Mouse (Mus musculus): ENCODE measurements around the gene Golga2.

Golga2 gene

DNA sequence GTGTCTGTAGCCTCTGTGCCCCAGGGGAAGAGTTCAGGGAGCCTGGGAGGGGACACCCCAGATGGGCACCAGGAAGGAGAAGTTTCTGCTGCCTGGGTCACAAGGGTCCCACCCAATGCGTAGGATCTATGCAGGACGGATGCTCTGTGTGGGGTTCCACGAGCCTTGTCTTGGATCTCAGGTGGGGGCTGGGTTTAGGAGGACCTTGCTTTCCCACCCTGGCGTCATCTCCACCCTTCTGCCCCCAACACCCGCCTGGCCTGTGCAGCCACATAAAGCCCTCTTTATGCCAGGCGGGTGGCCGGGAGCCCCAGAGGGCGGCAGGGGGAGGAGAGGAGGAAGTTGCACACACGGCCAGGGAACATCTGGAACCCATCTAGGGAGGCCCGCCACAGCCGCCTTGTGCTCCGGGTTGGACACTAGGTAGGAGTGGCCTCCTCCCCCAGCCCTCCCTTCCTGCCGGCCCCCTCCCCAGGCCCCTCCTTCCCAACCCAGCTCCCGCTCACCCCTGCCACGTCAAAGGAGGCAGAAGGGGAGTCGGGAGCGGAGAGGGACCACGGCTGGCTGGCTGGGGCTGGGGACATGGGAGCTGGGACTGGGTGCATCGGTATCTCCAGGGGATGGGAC lies 30.7 kb downstream of the Golga2 start:
- peak; percentile 87 for DNase-seq (ENCODE audit: extremely low spot score)

DNA sequence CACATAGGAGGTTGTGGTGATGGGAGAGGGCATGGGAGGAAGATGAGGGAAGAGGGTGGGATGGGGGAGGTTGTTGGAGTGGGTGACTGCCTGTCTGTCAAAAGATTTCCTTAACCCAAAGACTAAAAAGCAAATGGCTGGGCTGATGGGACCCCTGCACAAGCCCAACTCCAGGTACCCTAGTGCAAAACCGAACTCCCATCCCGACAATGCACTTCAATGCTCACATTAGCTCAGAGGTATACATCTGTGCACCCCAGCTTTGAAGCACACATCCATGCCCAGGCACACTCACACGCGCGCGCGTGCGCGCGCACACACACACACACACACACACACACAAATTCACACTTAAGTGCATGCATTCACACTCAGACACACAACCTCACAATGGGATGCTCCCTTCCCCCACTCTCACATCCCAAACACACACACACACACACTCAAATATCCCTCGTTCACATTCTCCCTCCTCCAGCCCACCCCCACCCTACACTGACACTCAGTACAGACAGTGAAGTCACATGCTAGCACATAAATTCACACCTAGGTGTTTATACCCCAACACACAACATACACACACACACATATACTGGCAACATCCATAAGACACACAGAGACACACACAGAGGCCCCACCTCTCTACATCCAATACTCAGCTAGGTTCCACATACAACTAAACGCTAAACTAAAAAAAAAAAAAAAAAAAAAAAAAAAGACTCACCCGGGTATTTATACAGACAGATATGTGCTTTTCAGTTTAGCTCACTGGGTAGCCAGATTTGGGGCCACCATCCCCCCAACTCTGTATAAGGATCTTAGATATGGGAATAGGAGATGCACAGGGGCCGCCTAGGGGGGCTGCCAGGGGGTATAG lies 31.8 kb downstream of the Golga2 start:
- DNase-seq (ENCODE audit: extremely low spot score) = peak; percentile 32

DNA sequence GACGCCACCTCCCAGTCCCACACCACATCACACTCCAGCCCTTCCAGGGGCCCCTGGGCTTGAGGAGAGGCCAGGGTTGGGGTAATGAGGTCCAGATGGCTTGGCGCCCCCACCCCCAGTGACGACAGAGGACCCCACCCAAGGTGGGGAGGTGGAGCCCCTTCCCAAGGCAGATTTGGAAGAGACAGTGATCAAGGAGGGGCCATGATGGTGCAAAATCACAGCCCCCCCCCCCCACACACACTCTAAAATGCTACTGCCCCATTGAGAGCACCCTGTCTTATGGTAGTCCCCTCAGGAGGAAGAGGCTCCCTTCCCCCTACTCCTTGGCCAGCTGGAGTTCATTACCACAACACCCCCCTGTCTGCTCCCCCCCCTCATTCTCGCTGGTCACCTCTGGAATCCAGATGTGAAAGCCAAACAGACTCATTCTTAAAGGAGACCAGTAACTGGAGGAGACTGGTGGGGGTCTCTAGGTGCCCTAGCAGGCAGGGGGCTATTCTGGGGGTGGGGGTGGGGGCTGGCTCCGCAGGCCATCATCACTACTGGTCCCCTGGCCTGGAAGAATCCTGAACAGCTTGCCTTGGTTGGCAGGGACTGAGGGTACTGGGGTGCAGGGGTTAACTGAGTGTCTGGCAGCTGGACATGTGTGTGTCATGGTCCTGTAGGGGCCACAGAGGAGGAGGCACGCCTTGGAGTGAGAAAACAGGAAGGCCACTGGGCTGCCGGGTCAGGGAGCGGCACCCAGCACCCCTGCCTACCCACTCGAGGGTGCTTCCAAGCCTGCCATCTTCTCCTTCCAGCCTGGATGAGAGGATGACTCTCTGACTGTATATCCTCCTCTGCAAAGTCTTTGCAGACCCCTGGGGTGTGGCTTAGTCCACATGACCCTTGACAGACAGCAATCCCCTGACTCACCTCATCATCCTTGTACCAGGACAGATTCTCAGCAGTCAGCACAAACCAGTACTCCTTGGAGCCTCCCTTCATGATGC lies 32.7 kb downstream of the Golga2 start:
- peak; percentile 70 for DNase-seq (ENCODE audit: extremely low spot score)

DNA sequence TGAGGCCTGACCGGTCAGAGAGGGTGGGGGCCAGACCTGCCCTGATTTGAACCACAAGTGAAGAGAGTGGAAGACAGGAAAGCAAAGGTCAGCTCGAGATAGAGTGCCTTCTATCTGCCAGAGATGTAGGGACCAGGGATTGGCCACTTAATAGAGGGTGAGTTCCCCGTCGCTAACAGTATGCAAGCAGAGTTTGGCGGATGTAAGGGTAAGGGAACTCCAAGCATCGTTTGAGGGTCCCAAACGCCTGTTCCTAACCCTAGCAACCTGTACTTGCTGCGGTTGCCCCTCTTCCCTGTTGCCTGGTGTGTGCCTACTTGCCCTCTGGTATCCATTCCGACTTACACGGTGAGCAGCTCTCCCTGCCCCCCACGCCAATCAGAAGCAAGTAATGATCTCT lies 33.5 kb downstream of the Golga2 start:
- DNase-seq (ENCODE audit: extremely low spot score) = no peak

DNA sequence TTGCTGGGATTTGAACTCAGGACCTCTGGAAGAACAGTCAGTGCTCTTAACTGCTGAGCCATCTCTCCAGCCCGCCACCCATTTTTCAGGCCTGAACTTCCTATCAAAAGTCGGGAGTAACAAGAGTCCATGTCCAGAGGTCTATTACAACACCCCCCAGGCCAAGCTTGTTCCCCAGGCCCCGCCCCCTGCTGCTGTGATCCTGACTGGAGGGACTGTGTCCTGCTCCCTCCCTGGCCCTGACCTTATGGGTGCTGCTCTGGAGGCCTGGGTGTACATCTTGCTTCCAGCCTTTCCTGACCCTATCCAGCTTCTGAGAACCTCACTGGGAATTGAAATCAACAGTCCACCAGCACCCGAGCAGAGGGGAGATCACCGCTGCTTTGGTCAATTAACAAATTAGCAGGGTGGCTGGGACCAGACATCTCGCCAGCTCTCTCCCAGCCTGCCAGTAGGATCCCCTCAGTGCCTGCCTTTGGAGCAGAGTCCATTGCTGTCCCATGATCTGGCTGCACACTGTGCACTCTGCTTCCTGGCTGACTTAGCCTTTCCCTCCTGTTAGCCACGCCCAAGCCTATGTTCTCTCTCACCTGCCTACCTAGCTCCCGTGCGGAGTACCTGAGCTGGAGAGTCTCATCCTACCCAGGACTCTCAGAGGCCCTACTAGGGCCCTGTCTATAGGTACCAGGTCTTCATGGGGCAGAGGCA lies 34.6 kb downstream of the Golga2 start:
- DNase-seq (ENCODE audit: extremely low spot score) = no peak

DNA sequence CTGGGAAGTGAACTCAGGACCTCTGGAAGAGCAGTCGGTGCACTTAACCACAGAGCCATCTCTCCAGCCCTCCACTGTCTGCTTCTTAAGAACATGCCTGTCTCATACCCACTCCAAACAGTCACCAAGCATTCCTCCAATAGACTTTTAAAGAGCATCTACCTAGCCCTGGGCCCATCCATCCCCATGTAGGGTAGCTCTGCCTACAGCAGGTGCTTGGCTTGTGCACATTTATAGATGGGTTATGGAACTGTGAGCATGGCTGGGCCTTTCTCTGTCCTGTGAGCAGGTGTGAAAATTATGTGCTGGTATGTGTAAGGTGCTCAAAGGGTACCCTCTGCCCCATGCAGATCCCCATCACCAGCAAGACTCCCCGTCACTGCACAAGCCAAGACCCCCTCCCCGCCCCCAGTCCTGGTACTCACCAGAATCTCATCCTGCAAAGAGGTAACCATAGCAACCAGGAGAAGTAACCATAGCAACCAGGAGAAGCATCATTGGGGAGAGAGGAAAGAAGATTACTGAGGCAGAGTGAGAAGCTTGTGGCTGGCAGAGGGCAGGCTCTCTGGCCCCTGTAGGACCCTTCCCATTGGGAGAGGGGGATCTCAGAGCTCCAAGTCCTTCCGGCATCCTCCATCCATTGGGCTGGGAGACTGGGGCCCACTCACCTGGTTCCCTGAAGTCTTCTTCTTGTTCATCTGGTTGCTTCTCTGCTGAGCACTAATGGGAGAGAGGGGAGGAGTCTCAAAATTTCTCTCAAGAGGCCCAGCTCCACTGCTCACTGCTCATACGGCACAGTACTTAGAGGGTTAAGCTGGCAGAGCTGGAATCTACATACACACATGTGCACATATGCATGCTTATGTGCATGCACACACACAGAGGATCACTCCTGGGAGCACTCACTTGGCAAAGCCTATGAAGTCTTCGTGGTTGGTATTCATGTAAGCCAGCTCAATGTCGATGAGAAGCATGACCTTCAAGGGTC lies 35.9 kb downstream of the Golga2 start:
- DNase-seq (ENCODE audit: extremely low spot score) = no peak

DNA sequence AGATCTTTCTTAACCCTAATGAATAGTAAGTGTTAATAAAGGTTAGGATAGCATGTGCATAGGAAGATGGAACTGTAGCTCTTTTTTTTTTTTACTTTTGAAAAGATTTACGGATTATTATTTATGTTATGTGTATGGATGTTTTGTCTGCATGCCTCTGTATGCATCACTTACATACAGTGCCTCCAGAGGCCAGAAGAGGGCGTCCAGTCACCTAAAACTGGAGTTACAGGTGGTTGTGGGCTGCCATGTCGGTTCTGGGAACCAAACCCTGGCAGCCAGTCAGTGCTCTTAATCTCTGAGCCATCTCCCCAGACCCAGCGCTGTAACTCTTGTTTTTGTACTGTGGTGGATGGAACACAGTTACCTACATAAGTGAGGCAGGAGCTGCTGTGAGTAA lies 37.1 kb downstream of the Golga2 start:
- DNase-seq (ENCODE audit: extremely low spot score) = no peak

DNA sequence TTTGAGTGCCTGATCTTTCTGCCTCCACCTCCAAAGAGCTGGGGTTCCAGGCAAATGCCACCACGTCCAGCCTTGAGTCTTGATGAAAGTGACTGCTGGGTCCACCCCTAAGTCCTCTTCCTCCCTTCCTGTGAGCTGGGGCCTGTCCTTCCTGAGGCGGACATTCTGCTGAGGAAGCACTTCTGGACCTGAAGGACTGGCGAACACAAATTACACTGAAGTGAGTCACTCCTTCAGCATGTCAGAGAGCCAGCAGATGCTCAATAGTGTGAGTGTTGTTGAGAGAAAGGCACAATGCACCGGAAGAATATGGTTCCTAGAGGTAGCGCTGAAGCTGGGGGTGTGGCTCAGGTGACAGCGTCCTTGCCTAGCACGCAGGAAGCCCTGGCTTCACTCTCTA lies 38.2 kb downstream of the Golga2 start:
- DNase-seq (ENCODE audit: extremely low spot score) = no peak

DNA sequence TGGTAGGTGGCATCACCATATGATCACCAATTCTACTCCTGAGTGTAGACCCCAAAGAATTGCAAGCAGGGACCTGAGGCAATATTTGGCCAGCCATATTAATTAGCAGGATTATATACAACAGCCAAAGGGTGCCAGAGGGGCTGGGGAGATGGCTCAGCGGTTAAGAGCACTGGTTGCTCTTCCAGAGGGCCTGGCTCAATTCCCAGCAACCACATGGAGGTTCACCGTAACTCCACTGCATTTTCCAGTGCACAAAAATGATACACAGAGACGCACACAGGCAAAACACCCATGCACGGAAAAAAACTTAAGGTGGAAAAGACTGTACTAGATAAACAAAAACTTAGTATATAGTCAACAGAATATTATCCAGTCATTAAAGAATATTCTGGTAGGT lies 40.0 kb downstream of the Golga2 start:
- DNase-seq (ENCODE audit: extremely low spot score) = no peak

DNA sequence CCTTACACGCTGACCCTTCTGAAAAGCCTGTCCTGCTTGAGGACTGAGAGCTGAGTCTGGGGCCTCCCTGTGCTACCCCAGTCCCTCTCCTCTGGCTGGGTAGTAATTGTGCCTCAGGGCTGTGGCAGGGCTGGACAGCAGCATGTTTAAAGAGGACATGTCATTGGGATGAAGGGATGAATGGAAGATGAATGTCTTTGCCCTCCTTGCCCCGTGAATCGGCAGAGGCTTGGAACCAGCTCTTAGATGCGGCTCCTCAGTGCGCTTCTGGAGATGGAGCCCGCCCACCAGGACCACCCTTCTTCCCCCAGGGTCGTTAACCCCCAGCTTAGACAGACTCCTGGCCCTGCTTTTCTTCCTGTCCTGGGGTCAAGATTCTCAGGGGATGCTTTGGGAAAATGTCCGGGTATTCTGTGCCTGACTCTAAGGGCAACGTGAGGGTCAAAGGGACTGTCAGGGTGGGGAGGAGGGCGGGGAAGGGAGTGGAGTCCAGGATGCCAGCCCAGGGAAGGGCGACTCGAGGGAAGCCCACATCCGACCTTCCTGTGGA lies 41.8 kb downstream of the Golga2 start:
- peak; percentile 49 for DNase-seq (ENCODE audit: extremely low spot score)

DNA sequence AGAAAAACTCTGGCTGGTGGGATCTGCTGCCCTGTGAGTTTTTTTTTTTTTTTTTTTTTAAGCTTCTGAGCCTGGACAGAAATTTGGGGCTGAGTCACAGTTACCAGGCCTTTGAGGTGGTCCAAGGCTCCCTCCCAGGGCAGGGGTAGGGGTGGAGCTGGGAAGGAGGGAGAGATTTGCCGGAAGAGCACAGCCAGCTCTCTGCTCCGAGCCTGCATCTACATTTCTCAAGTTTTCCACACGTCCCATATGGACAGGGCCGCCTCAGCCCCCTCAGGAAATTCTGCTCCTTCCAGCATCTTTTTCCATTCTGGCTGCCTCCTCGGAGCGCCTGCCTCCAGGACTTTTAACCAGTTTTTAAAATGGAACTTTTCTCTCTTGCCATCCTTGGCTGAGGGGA lies 42.3 kb downstream of the Golga2 start:
- DNase-seq (ENCODE audit: extremely low spot score) = no peak

DNA sequence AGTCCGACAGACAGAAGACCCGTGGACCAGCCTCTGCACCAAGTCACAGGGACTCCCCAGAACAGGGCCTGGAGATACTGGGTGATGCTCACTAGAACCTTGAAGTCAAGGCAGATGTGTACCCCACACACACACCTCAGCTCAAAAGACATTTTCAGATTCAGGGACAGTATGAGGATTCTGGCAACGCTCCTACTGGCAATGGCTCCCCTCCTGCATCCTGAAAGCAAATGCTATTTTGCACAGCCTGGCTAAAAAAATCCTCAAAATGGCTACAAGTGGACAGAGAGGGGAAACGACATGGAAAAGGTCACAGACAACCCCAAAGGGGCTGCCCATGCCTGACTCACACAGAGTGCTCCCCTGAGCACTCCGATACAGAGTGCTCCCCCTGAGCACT lies 45.0 kb downstream of the Golga2 start:
- DNase-seq (ENCODE audit: extremely low spot score) = no peak

DNA sequence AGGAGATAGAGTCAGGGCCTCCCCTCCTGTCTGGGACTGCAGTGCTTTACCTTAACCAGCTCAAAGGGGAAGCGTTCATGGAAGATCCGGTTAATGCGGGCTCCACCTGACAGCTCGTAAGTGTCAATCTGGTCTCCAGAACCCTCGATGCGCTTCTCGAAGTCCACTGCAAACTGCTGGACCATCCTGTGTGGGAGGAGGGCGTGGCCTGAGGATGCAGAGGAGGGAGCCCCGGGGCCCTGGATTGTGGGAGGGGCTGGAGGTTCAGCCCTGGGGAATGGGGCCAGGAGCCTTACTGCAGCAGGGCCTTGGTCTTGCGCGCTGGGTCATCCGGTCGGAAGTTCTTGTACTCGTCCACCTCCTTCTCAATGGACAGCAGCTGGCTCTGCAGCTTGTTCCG lies 48.7 kb downstream of the Golga2 start:
- no peak for DNase-seq (ENCODE audit: extremely low spot score)

DNA sequence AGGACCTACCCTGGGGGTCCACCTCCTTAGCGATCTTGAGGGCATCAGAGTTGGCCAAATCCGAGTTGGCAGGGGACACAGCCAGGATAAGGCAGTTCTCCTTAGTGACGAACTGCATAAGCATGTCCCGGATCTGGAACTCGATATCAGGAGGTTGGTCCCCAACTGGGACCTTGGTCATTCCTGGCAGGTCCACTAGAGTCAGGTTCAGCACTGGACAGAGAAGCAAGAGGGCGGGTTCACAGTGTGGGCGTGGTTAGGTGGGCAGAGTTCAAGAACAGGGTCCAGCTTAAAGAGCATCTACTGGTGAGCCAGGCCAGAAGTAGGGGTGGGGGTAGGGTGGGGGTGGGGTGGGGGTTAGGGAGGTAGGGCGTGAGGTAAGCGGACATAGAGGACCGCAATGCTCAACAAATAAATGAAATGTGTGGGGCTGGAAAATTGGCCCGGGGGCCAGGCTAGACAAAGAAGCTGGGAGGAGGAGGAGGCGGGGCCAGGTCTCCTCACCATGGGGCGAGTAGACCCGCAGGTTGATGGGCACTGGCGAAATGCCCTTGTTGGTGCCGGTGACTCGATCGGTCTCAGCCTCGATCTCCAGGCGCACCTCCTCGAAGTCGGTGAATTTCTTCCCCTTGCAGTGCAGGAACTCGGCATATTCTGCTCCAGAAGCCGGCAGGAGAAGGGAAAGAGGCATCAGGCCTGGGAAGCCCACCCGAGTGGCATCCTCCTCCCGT lies 52.9 kb downstream of the Golga2 start:
- no peak for DNase-seq (ENCODE audit: extremely low spot score)

DNA sequence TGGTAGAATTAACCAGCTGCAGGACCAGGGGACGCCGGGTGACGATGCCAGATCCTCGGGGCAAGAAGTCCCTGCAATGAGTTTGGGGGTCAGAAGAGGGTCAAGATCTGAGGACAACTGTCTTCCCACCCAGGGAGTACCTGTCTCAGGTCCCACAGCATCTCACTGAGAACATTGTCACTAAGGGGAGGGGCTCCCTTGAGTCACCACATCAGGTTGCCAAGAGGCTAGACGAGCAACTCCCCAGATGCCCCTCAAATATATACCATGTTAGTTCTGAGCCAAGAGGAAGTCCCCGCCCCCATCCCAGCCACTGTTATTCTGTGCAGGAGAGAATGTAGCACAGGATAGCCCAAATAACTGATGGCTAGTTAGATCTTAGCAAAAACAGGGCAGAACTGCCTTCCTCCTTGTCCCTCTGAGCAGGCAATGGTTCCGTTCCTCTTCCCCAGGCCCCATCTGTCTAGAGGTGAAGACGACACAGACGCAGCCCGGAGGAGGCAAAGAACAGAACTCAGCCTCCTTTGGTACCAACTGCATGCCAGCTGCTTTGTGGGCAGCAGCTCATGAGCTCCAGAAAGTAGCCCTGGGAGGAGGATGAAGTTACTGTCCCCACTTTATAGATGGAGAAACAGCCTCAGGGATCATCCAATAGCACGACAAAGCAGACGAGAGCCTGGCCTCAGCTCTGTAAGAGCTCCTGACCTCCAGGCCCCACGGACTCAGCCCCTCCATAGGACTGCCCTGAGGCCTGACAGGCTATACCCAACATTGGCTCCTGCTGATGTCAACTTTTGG lies 53.9 kb downstream of the Golga2 start:
- no peak for DNase-seq (ENCODE audit: extremely low spot score)

DNA sequence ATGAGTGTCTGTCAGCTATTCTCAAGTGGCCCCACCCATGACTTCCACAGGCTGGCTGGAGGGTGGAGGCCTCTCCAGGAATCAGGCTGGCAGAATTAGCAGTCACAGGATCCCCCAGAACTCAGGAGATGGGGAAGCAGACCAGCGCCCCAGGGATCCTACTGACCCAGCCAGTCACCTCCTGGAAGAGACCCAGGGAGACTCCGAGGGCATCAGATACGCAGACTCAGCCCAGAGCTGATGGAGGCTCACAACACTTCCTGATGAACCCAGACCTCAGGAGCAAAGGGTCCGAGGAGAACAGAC lies 54.4 kb downstream of the Golga2 start:
- no peak for DNase-seq (ENCODE audit: extremely low spot score)

DNA sequence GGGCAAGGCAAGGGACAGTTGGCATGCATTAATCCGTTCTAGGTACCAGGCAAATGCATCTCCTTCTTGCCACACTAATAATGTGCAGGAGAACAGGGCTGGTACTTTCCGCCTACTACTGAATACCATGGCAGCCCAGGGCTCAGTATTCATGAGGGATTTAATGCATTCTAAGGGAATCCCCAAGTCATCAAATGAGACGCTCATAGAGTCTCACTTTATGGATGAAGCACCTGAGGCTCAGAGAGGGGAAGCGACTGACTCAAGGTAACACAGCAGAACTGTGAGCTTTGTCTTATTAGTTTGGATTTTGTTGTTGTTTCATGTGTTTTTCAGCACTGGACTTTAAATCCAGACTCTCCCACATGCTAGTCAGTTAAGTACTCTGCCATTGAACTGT lies 54.9 kb downstream of the Golga2 start:
- DNase-seq (ENCODE audit: extremely low spot score) = no peak

DNA sequence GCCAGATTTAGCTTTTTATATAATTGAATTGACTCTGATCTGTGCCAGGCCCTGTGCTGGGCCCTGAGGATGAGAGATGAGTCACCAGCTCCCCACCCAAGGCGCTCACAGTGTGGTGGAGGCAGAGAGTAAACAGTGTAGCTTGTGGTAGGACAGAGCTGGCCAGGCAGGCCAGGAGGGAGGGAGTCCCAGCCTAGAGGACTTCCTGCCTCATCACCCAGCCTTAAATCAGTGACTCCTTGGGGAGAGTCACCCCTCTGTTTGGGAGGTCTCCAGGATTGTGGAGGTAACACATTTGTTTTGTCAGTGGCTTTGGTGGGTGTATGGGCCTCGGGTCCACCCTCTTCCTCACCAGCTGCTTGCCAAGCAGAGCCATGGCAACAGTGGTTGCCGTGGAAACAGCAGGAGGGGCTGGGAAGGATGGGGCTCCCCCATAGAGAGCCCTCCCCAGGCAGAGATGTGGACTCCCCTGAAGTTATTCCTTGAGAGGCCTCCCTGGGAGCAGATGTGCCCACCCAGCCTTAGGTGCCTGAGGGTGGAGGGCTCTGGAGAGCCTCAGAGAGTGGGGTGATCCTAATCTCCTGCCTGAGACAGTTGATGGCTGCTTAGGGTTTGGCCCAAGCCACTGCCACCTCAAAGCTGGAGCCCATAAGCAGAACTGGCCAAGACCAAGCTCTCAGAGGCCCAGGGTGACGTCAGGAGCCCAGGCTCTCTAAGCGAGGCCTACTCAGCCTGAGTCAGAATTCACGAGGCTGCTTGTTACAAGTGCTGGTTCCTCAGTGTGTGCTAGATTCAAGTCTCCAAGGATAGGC lies 55.6 kb downstream of the Golga2 start:
- no peak for DNase-seq (ENCODE audit: extremely low spot score)
